18 mouse cellular contexts compared by ENCODE assay signal in the genomic region with DNA sequence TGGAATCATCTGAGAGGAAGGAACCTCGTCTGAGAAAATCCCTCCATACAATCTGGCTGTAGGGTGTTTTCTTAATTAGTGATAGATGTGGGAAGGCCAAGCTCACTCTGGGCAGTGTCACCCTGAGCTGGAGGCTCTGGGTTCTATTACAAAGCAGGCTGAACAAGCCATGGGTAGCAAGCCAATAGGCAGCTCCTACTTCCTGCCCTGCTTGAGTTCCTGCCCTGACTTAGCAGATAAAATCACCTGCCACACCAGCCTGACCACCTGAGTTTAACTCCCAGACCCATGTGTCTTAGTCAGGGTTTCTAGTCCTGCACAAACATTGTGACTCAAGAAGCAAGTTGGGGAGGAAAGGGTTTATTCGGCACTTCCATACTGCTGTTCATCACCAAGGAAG. TPM values are rescaled to one million over a fixed set of nuclear protein-coding genes. Genes with fewer than 3 reads are reported as not detected.
"Had no signal": no experiment of that assay in that cellular context is flagged by ENCODE, and none has a peak within 500 bp of the region (broad histone marks: within the 10 kb centered on the region; RNA-seq: fewer than 3 reads in every experiment).

No protein-coding gene starts in this region.

- H3K4me3 ChIP-seq: limb, embryonic 10.5 days; limb, embryonic 13.5 days; liver, embryonic 12.5 days; liver, embryonic 15.5 days had no signal

- H3K27ac ChIP-seq: hindbrain, postnatal 0 days; limb, embryonic 10.5 days; liver, embryonic 12.5 days; liver, embryonic 15.5 days had no signal

- DNase-seq: kidney, adult 18-20 months; layer of hippocampus, adult 9-11 months; liver; lung, adult 2 months; lung, postnatal 14 days; lung, postnatal 4 days; midbrain, embryonic 14.5 days; thymus, adult 18-20 months; thymus, postnatal 4 days had no signal

- H3K36me3 ChIP-seq: limb, embryonic 10.5 days; liver, embryonic 12.5 days; liver, embryonic 15.5 days had no signal

- H3K27me3 ChIP-seq: limb, embryonic 13.5 days; liver, embryonic 12.5 days; liver, embryonic 15.5 days had no signal

- H3K9me3 ChIP-seq: limb, embryonic 10.5 days; liver, embryonic 12.5 days; liver, embryonic 15.5 days had no signal

- H3K4me2 ChIP-seq: limb, embryonic 13.5 days; liver, embryonic 12.5 days; liver, embryonic 15.5 days; midbrain, embryonic 11.5 days had no signal

- H3K4me1 ChIP-seq: liver, embryonic 12.5 days; liver, embryonic 15.5 days had no signal

- H3K9ac ChIP-seq: limb, embryonic 13.5 days; liver, embryonic 12.5 days; liver, embryonic 15.5 days had no signal

- ATAC-seq: hindbrain, postnatal 0 days; inflammation-experienced regulatory T-cells, adult 6 months; intestine, embryonic 16.5 days; liver, embryonic 12.5 days had no signal

RNA-seq across cellular contexts. Expression of gene Soat2, which starts 18.7 kb away (rescaled TPM):
- polyA plus RNA-seq: midbrain, embryonic 11.5 days; midbrain, embryonic 14.5 days; neural tube, embryonic 14.5 days had no signal
